Mouse (Mus musculus) CH12.LX (cell line): ENCODE data around the gene Rpn1.

ENCODE experiments used
- CTCF ChIP-seq, 2 experiments: IDR thresholded peaks in 1 of 2; conservative IDR thresholded peaks in 1 of 2; 2 replicates each; pipeline ENCODE4 v1.5.1; 2011 to 2012; ENCODE audit warnings: low read depth in 2 of 2, low read length in 2 of 2, improper control_type of control experiment in 1 of 2, inconsistent platforms in 1 of 2, mild to moderate bottlenecking in 1 of 2, moderate library complexity in 1 of 2
- EP300 ChIP-seq: IDR thresholded peaks from 2 replicates; pipeline ENCODE4 v1.6.1; 2011; ENCODE audit warnings: low read length, improper control_type of control experiment
- HCFC1 ChIP-seq: IDR thresholded peaks from 2 replicates; pipeline ENCODE4 v1.6.1; 2012; ENCODE audit warnings: low read depth, mild to moderate bottlenecking, inconsistent platforms, low read length, improper control_type of control experiment
- MAFK ChIP-seq: IDR thresholded peaks from 2 replicates; pipeline ENCODE4 v1.6.1; 2011; ENCODE audit warnings: low read length, improper control_type of control experiment; ENCODE audit not compliant: insufficient replicate concordance
- MYC ChIP-seq: IDR thresholded peaks from 2 replicates; pipeline ENCODE4 v1.6.1; 2011; ENCODE audit warnings: low read depth, mild to moderate bottlenecking, improper control_type of control experiment, low read length
- PAX5 ChIP-seq: IDR thresholded peaks from 2 replicates; pipeline ENCODE4 v1.6.1; 2012; ENCODE audit warnings: low read length, inconsistent platforms, mixed read lengths
- POLR2A ChIP-seq: IDR thresholded peaks from 2 replicates; pipeline ENCODE4 v1.6.1; 2011; ENCODE audit warnings: low read depth, mild to moderate bottlenecking, improper control_type of control experiment, low read length
- SIN3A ChIP-seq: IDR thresholded peaks from 2 replicates; pipeline ENCODE4 v1.6.1; 2012; ENCODE audit warnings: low read length, improper control_type of control experiment, inconsistent platforms
- ZMIZ1 ChIP-seq: IDR thresholded peaks from 2 replicates; pipeline ENCODE4 v1.6.1; 2012; ENCODE audit warnings: low read depth, mild to moderate bottlenecking, inconsistent platforms, low read length, improper control_type of control experiment

DNA sequence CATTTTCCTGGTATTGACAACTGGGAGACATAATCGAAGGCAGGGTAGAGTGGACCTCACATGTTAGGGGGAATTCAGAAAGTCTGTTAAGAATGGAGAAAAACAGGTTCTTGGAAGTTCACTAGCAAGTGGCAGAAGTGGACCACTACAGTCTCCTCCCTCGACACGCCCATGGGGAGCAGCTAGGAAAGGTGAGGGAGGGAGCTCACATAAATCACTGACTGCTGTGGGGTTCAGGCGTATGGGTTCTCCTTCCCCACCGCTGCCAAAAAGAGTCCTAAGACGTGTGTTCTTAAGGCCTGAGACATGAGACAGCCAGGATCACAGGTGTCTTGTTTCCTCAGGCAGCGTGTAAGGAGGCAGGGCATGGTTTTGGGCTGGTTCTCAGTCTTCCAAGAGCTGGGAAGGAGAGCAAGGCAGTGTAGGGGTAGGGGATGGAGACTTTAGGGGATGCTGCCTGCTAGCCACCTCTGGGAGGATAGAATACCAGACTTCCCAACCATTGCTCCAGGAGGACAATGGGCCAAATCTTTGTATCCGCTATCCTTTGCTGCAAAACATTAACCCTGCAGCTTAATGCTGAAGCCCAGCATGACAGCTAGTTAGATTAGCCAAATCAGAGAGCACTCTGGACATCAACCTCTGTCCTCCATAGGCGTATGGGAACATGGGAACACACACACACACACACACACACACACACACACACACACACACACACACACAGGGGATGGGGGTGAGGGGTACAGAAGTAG is 30.0 kb upstream of the Rpn1 start:
- TF ChIP-seq CTCF (conservative IDR thresholded peaks at IDR 0.05 in 1 of 2, IDR thresholded peaks at IDR 0.05 in 1 of 2; ENCODE audit: low read depth in 2 of 2, low read length in 2 of 2) (no peak), PAX5 (no peak), SIN3A (no peak), HCFC1 (no peak), ZMIZ1 (no peak), EP300 (no peak), MYC (no peak), POLR2A (no peak), MAFK (no peak)
